Mouse (Mus musculus) urinary bladder, adult 18-20 months (tissue): ENCODE data around the gene Cand2.
"Not testable (repeated sequence)": the region's sequence is repeated elsewhere in the genome, so short reads cannot be mapped to it uniquely, and the experiment has no call there.

ENCODE experiments used
- DNase-seq, 2 experiments: peaks; one replicate each; pipeline ENCODE4 v3.0.0; 2022; ENCODE audit warnings: low spot score in 2 of 2, mixed read lengths in 2 of 2

The Cand2 gene

GRCm38 (mm10) chr6:115773966-115774413, 348 bp upstream of the Cand2 start:
- DNase-seq: peak in 1 of 2 experiments; percentile 33

DNA sequence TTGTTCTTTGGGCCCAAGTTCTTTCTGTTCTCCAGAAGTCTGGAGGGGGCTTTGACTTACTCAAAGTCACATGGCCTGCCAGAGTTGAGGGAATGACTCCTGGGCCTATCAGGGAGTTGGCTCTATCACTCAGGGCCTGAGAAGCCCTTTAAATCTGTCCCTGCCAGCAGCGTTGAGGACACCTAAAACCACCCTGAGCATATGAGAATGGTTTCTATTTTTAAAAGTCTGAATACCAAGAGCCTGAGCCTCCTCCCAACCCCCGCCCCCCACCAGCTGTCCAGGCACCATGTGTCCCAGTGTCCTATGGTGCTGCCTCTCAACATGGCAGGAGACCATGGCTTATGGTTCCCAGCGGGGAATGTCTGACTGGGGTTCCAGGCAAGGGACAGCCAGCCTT, 1.5 kb downstream of the Cand2 start:
- DNase-seq: no peak

- no peak for DNase-seq
Measured at GRCm38 (mm10) chr6:115776363-115776762, 2.0 kb downstream of the Cand2 start.

DNA sequence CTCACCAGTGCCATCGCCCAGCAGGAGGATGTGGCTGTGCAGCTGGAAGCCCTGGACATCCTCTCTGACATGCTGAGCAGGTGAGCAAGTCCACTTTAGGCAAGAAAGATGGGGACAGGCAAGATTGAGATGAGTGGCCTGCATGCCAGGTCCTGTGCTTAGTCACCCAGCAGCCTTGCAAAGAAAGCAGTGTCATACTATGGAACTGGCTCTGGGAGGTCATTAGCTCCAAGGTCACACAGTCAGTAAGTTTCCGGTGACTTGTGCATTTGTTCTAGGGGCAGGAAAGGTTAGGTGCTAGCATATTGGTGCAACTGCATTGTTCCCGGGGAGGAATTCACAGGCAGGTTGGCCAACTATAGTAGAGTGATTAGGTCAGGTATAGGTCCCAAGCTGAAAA, 8.4 kb downstream of the Cand2 start:
- DNase-seq: no peak

- DNase-seq: no peak
Measured at GRCm38 (mm10) chr6:115791016-115791415, 16.7 kb downstream of the Cand2 start.

DNA sequence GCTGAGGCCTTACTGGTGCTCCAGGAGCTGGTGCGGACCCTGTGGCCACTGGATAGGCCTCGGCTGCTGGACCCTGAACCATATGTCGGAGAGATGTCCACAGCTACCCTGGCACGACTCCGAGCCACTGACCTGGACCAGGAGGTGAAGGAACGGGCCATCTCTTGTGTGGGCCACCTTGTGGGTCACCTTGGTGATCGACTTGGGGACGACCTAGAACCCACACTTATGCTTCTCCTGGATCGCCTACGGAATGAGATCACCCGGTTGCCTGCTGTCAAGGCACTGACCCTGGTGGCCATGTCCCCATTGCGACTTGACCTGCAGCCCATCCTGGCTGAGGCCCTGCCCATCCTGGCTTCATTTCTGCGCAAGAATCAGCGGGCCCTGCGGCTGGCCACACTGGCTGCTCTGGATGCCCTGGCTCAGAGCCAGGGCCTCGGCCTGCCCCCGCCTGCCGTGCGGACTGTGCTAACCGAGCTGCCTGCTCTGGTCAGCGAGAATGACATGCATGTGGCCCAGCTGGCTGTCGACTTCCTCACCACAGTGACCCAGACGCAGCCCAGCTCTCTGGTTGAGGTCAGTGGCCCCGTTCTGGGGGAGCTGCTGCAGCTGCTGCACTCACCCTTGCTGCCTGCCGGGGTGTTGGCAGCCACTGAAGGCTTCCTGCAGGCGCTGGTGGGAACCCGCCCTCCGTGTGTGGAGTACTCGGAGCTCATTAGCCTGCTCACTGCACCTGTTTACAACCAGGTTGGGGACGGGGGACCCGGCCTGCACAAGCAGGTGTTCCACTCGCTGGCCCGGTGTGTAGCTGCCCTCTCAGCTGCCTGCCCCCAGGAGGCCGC, 17.7 kb downstream of the Cand2 start:
- DNase-seq: peak in 1 of 2 experiments; percentile 25

DNA sequence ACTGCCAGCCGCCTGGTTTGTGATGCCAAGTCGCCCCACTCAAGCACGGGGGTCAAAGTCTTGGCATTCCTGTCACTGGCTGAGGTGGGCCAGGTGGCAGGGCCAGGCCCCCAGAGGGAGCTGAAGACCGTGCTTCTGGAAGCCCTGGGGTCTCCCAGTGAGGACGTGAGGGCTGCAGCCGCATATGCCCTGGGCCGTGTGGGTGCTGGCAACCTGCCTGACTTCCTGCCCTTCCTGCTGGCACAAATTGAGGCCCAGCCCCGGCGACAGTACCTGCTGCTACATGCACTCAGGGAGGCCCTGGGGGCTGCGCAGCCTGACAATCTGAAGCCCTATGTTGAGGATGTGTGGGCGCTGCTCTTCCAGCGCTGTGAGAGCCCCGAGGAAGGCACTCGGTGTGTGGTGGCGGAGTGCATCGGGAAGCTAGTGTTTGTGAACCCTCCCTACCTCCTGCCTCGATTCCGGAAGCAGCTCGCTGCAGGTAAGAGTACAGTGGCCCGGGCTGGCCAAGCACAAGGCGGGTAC, 18.4 kb downstream of the Cand2 start:
- DNase-seq: no peak

GRCm38 (mm10) chr6:115801811-115802210, 27.5 kb downstream of the Cand2 start:
- no peak for DNase-seq

DNA sequence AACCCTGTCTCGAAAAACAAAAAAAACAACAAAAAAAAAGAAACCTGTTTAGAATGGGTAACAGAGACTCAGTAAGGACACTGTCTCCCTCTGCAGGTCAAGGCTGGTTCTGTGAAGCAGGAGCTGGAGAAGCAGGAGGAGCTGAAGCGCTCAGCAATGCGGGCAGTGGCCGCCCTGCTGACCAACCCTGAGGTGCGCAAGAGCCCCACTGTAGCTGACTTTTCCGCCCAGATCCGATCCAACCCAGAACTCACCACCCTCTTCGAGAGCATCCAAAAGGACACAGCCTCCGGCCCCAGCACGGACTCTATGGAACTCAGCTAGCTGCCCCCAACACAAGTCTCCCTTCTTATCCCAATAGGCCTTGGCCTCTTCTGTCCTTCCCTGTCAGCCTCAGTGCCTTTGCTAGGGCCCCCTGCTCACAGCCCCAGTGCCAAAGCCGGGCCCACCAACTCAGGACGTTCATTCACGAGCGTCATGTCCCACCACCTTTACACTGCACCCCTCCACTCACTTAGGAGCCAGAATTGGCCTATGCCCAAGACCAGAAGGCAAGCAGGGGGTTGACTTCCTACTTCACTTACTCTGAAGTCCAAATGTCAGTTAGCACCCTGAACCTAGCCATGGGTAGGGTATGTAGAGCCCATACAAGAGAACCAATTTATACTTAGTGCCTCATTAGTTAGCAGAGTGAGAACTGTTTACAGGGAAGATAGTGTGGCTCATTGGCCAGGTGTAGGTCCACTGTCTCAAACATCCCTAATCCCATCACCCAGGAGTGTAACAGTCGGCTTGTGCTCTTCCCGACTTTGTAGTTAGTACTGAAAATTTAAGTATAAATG, 29.4 kb downstream of the Cand2 start:
- peak; percentile 35 to 60 for DNase-seq

- DNase-seq: no peak
Measured at GRCm38 (mm10) chr6:115804432-115805192, 30.3 kb downstream of the Cand2 start.

- DNase-seq: no peak
Measured at GRCm38 (mm10) chr6:115807464-115808195, 33.3 kb downstream of the Cand2 start.

DNA sequence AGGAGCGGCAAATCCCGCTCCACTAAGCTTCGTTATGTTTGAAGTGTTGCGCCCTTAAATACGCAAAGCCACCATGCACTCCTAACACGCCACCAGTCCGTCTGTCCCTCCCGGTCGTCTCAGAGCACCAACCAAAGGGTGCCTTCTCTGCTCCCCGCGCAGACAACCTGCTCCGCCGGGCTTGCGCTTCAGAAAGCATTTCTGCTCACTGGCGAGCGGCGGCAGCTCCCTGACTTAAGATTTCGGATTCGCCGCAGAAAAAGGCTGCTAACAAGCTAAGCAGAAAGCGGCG, 33.8 kb downstream of the Cand2 start:
- no peak for DNase-seq

GRCm38 (mm10) chr6:115808488-115809231, 34.3 kb downstream of the Cand2 start, which contains the start of gene Rpl32:
Rpl32 (minus strand) TSS chr6:115808747.
- peak; percentile 76 to 82 for DNase-seq

- no peak for DNase-seq
Measured at GRCm38 (mm10) chr6:115811606-115812005, 37.3 kb downstream of the Cand2 start.

GRCm38 (mm10) chr6:115814104-115814503, 39.8 kb downstream of the Cand2 start:
- no peak for DNase-seq

DNA sequence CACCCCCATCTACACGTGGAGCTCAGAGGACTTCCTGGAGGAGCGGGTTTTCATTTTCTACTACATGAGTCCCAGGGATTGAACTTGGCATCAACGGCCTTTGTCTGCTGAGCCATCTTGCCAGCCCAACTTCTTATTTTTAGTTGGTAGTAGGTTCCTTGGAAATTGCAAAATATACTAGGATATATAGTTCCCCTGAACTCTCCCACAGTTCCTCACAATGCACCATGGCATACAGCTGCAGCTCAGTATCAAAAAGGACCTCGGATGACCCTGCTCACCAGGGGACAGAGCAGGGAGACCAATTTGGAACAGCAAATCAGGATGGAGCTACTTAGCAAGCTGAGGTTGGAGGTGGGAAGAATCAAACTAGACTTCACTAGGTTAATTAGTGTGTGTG, 40.7 kb downstream of the Cand2 start:
- no peak for DNase-seq

GRCm38 (mm10) chr6:115818129-115818528, 43.8 kb downstream of the Cand2 start:
- DNase-seq: no peak

- DNase-seq: no peak
Measured at GRCm38 (mm10) chr6:115821216-115821993, 47.1 kb downstream of the Cand2 start.

GRCm38 (mm10) chr6:115823850-115824464, 49.6 kb downstream of the Cand2 start:
- DNase-seq: not testable (repeated sequence)
